Mouse (Mus musculus) bone marrow, adult 2 months (tissue): ENCODE measurements around the gene Slc27a5.

ENCODE experiments used
- CTCF ChIP-seq: fragments of 200-500 bp; IDR thresholded peaks from 2 replicates; pipeline ENCODE4 v1.5.1; 2011; ENCODE audit warnings: low read length, control low read depth; ENCODE audit not compliant: control insufficient read depth, insufficient read depth
- POLR2A ChIP-seq: fragments of 200-500 bp; IDR thresholded peaks from 2 replicates; pipeline ENCODE4 v1.6.1; 2011; ENCODE audit warnings: low read depth, mild to moderate bottlenecking, control low read depth, low read length, borderline replicate concordance; ENCODE audit not compliant: control insufficient read depth

DNA sequence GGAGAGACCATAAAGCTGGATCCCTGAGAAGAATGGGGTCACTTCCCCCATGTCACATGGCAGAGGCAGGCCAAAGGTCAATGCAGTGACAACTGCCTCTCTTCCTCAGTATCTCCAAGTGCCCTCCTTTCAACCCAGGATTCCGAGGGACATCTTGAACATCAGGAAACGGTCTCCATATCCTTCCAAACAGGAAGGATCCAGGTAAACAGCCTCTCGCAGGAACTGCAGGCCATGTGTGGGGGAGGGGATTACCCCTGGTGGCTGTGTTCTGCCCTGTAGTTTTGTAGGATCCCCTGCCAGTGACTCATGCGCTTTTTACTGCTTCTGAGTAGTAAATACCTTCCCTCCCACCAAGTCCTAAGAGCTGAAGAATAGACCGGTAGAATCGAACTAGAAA lies 18.2 kb downstream of the Slc27a5 start:
- TF ChIP-seq CTCF = no peak
- no peak for TF ChIP-seq POLR2A
